Mouse (Mus musculus) midbrain, embryonic 10.5 days (tissue): ENCODE measurements around the gene Abca14. TPM values are rescaled to one million over a fixed set of nuclear protein-coding genes. Genes with fewer than 3 reads are reported as not detected.
A peak's percentile ranks its signal among the peaks of the same experiment; 100 is the strongest.

Experiments
- DNase-seq: peaks from one replicate; pipeline ENCODE4 v3.0.0-alpha.2; 2017; ENCODE audit warnings: low spot score
- H3K27ac ChIP-seq: fragments of 300-500 bp; sonication (generic); replicated peaks from 2 replicates; pipeline ENCODE4 v1.5.1; 2016; ENCODE audit warnings: mild to moderate bottlenecking
- H3K27me3 ChIP-seq: fragments of 300-500 bp; sonication (generic); 2 replicates; pipeline ENCODE4 v1.6.1; 2016; ENCODE audit warnings: low read depth, mild to moderate bottlenecking; ENCODE audit not compliant: poor library complexity, severe bottlenecking
- H3K36me3 ChIP-seq: fragments of 300-500 bp; sonication (generic); 2 replicates; pipeline ENCODE4 v1.6.1; 2016; ENCODE audit warnings: mild to moderate bottlenecking, moderate library complexity
- H3K4me1 ChIP-seq: fragments of 300-500 bp; sonication (generic); 2 replicates; pipeline ENCODE4 v1.6.1; 2016
- H3K4me3 ChIP-seq: fragments of 300-500 bp; sonication (generic); 2 replicates; pipeline ENCODE4 v1.5.1; 2016; ENCODE audit warnings: mild to moderate bottlenecking, moderate library complexity
- H3K9me3 ChIP-seq: fragments of 300-500 bp; sonication (generic); replicated peaks from 2 replicates; pipeline ENCODE4 v1.6.1; 2016; ENCODE audit warnings: mild to moderate bottlenecking
- WGBS: fragments of 180-500 bp; shearing (Covaris S2); methylation state at CpG from one replicate; pipeline ENCODE4 v1.1.7; 2016; 5-methylcytosine and 5-hydroxymethylcytosine counted together
- polyA plus RNA-seq: library from polyadenylated mRNA; unstranded; fragments of >200 nt; fragmentation: Nextera tagmentation; extraction: Ambion mirVana; gene quantifications from 2 replicates; pipeline ENCODE4 v1.2.1, GENCODE M21; 2016

The Abca14 gene
- polyA plus RNA-seq, 1 experiment from 2014 or later, result not detected

- no peaks in the 10 kb centered on the region for H3K36me3 ChIP-seq
- H3K27me3 ChIP-seq, result no peaks in the 10 kb centered on the region
- H3K4me1 ChIP-seq, result no peaks in the 10 kb centered on the region
- H3K4me3 ChIP-seq, result no peak overlapping the region
- 88% methylated on average over 4 of the region's 4 CpGs for WGBS
- H3K9me3 ChIP-seq, result no peaks in the 10 kb centered on the region
- no peak for DNase-seq
- H3K27ac ChIP-seq, result no peak overlapping the region
These were observed 22.1 kb upstream of the Abca14 start for GRCm38 (mm10) chr7:120181401-120182230.

DNA sequence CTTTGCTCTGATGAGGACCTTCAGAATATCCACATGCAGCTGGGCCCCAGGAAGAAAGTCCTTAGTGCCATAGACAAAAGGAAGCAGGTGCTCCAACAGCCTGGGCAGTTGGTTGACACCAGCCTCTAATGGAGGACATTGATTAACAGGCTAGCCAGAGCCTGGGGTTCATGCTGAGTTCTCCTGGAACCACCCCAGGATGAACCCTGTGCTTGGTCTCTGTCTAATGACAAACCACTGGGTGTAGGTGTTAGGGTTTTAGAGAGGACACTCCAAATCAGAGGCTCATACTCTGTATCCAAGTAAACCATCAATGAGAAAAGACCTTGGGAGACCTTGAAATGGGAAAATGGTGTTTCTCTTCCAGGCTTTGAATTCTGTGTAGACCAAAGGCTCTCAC, 20.9 kb upstream of the Abca14 start:
- DNase-seq, result no peak
- Histone ChIP-seq H3K4me1 (no peaks in the 10 kb centered on the region), H3K36me3 (no peaks in the 10 kb centered on the region), H3K4me3 (no peak overlapping the region), H3K27me3 (no peaks in the 10 kb centered on the region), H3K9me3 (no peaks in the 10 kb centered on the region), H3K27ac (no peak overlapping the region)

DNA sequence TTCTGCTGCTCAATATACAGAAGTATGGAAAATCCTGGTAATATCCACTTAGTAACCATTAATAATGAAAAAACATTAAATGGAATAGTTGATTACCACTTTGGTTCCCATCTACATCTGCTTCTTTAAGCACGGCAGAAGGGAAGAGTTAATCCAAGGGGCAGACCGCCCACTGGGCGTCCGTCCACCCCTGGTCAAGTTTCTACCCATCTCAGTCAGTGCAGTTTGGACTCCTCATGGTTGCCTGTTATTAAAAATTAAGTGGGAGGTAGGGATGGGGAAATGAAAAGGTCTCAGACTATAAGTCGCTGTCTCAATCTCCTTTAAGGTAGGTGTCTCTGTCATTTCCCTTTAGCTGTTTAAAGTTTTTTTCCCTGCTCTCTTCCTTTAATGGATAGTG, 14.8 kb upstream of the Abca14 start:
- Histone ChIP-seq H3K4me1 (no peaks in the 10 kb centered on the region), H3K27ac (no peak overlapping the region), H3K9me3 (no peaks in the 10 kb centered on the region), H3K27me3 (no peaks in the 10 kb centered on the region), H3K4me3 (no peak overlapping the region), H3K36me3 (no peaks in the 10 kb centered on the region)
- WGBS, result 92% methylated on average over 5 of the region's 5 CpGs
- no peak for DNase-seq

GRCm38 (mm10) chr7:120189369-120190149, 14.2 kb upstream of the Abca14 start:
- DNase-seq, result no peak
- Histone ChIP-seq H3K27me3 (no peaks in the 10 kb centered on the region), H3K4me1 (no peaks in the 10 kb centered on the region), H3K9me3 (no peaks in the 10 kb centered on the region), H3K27ac (no peak overlapping the region), H3K4me3 (no peak overlapping the region), H3K36me3 (no peaks in the 10 kb centered on the region)
- 89% methylated on average over 8 of the region's 8 CpGs for WGBS

DNA sequence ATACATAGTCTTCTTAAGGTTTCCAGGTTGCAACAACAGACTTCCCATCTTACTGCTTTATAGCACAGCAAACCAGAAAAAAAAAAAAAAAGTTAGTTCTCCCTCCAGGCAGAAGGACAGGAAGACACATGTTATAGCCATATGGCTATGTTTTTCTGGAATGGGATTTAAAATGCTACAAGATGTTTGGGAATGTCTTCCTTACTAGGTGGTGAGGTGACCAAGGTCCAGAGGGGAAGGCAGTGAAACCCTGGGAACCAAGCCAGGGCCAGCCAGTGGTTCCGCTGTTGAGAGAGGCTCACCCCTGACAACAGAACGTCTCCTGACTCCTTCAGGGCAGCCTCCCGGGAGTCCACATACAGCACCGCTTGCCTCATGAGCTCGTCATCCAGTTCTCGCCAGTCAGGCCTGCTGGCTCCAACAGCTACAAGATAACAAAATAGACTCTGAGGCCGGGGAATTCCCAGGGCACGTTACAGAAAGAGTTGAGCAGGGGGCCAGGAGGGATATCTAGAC, 13.6 kb upstream of the Abca14 start:
- 71% methylated on average over 8 of the region's 8 CpGs for WGBS
- Histone ChIP-seq H3K9me3 (no peaks in the 10 kb centered on the region), H3K4me1 (0 out of 2 replicates have a peak, but pooled peaks cover 3% of the 10 kb centered on the region), H3K27me3 (no peaks in the 10 kb centered on the region), H3K27ac (no peak overlapping the region), H3K36me3 (no peaks in the 10 kb centered on the region), H3K4me3 (no peak overlapping the region)
- no peak for DNase-seq

DNA sequence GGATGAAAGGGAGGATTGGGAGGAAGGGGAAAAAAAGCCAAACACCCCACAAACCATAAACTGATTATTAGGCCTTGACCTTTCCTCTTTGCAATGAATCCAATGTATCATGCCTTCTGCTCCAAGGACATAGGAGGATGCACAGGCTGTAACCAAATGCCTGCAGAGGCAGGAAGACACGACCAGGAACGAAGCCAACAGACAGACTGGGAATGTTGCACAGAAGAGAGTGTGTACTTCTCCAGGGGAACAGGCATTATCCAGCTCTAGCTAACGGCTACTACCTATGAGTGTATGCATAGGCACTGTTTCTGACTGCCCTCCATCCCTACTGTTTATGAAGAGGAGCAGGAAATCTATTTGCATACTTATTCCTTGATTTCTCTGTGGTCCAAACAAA, 11.6 kb upstream of the Abca14 start:
- no peaks in the 10 kb centered on the region for H3K27me3 ChIP-seq
- 0 out of 2 replicates have a peak, but pooled peaks cover 5% of the 10 kb centered on the region for H3K4me1 ChIP-seq
- 66% methylated on average over 3 of the region's 3 CpGs for WGBS
- H3K36me3 ChIP-seq, result no peaks in the 10 kb centered on the region
- H3K9me3 ChIP-seq, result no peaks in the 10 kb centered on the region
- no peak for DNase-seq
- no peak overlapping the region for H3K4me3 ChIP-seq
- no peak overlapping the region for H3K27ac ChIP-seq

DNA sequence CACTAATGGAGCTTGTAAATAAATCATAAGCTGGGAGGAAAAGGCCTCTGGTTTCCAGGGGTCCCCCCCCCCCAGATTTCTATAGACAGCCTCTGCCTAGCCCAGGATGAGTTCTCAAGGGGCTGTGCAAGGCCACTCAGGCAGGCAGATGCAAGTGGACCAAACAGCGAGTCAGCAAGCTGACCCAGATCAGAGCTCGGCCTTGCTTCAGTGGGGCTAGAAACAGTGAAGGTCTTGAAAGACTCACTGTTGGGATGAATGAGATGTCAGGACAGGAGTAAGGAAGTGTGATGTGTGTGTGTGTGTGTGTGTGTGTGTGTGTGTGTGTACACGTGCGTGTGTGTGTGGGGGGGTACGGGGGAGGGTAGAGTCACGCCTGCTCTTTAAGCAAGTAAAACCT, 10.9 kb upstream of the Abca14 start:
- Histone ChIP-seq H3K4me1 (0 out of 2 replicates have a peak, but pooled peaks cover 5% of the 10 kb centered on the region), H3K4me3 (no peak overlapping the region), H3K27ac (no peak overlapping the region), H3K9me3 (no peaks in the 10 kb centered on the region), H3K27me3 (no peaks in the 10 kb centered on the region), H3K36me3 (no peaks in the 10 kb centered on the region)
- 84% methylated on average over 6 of the region's 6 CpGs for WGBS
- DNase-seq, result no peak

DNA sequence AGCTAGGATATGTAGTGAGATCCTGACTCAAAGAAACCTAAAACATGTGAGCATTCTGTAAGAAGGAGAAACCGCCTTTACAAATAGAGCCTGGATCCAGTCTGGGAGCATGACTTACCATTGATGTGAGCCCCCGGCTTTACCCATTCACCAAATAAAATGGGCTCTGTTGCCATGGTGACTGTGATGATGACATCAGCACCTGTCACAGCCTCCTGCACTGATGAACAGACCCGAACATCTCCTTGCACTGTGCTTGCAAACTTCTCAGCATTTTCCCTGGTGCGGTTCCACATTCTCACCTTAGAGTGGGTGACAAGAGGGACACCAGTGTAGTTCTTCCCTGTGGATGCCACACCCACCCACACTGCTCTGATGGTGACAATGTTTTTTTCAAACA, 8.6 kb upstream of the Abca14 start:
- Histone ChIP-seq H3K27me3 (peaks cover 11% of the 10 kb centered on the region), H3K4me3 (no peak overlapping the region), H3K9me3 (no peaks in the 10 kb centered on the region), H3K36me3 (no peaks in the 10 kb centered on the region), H3K4me1 (0 out of 2 replicates have a peak, but pooled peaks cover 5% of the 10 kb centered on the region), H3K27ac (no peak overlapping the region)
- peak; percentile 17 for DNase-seq
- 73% methylated on average over 4 of the region's 4 CpGs for WGBS

DNA sequence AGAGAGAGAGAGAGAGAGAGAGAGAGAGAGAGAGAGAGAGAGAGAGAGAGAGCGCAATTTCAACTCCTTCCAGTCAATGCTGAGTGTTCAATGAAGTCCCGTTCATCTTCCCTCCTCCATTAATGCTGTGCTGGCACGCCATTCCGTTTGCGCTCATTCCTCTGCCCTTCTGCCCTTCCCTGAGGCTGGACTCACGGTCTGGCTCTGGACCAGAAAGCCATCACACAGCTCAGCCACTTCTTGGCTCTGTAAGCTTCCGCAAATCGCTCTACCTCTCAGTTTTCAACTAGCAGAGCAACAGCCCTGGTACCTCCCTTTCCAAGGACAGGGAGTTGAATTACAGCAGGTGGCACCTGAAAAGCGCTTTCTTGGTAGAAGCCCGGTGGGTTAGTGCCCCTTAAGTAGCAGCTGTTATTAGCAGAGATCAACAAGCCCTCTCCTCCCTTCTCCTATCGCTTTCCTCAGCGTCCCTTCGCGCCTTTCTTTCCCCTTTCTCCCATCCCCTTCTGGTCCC, 2.5 kb upstream of the Abca14 start:
- no peaks in the 10 kb centered on the region for H3K9me3 ChIP-seq
- no peak overlapping the region; the same call in 1 of the 2 replicates for H3K27ac ChIP-seq
- H3K27me3 ChIP-seq, result peaks cover 42% of the 10 kb centered on the region
- peak; percentile 16 for DNase-seq
- 2% methylated on average over 14 of the region's 14 CpGs for WGBS
- no peaks in the 10 kb centered on the region for H3K36me3 ChIP-seq
- H3K4me1 ChIP-seq, result peaks cover 13% of the 10 kb centered on the region
- peak overlapping the region; percentile 43 for H3K4me3 ChIP-seq

DNA sequence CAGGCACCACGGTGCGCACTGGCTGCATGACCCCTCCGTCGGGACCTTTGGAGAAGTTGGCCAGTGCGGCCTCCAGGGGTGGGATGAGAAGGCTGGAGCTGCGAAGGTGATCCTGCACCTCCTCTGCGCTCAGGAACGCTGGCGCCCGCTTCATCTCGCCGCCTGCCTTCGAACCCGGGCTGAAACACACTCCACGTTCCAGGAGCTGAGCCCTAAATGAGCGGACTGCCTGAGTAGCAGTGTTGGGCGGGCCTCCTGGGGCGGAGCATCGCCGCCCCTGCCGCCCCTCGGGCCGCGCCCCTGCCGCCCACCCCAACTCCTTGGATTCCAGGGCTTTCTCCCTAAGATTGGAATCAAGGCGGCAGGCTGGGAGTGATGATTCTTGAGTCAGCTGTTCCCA, 2.0 kb upstream of the Abca14 start, which contains the start of gene Crym:
Gene Crym, minus strand, starts transcription at position 341 of the 400 bp plus-strand sequence.
- H3K36me3 ChIP-seq, result no peaks in the 10 kb centered on the region
- DNase-seq, result peak; percentile 25
- WGBS, result 4% methylated on average over 26 of the region's 26 CpGs
- peak within 1 kb of the TSS; percentile 43 for H3K4me3 ChIP-seq
- H3K9me3 ChIP-seq, result no peaks in the 10 kb centered on the region
- peaks cover 42% of the 10 kb centered on the region for H3K27me3 ChIP-seq
- peaks cover 13% of the 10 kb centered on the region for H3K4me1 ChIP-seq
- no peak within 1 kb of the TSS; the same call in 1 of the 2 replicates for H3K27ac ChIP-seq

DNA sequence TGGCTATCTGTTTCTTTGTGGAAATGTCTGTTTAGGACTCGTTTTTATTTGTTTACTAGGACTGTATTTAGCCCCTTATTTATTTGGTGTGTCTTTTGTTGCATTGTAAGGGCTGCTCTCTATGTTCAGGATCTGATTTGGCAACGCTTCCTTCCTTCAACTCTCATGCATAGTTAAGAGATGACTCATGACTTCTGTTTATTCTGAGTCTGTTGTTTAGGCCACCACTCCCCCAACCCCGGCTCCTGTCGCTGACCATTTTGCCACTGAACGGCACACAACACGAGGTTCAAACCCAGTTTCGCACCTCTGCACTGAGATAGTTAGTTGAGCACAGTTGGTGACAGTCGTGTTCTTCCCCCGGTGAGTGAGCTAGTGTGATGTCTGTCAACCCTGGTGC, 2.2 kb downstream of the Abca14 start:
- DNase-seq, result no peak
- peaks cover 10% of the 10 kb centered on the region for H3K4me1 ChIP-seq
- WGBS, result 79% methylated on average over 9 of the region's 9 CpGs
- no peaks in the 10 kb centered on the region for H3K36me3 ChIP-seq
- H3K27me3 ChIP-seq, result peaks cover 24% of the 10 kb centered on the region
- no peak overlapping the region for H3K4me3 ChIP-seq
- no peak overlapping the region for H3K27ac ChIP-seq
- H3K9me3 ChIP-seq, result no peaks in the 10 kb centered on the region

GRCm38 (mm10) chr7:120228541-120228940, 24.8 kb downstream of the Abca14 start:
- no peaks in the 10 kb centered on the region for H3K36me3 ChIP-seq
- no peak for DNase-seq
- H3K4me1 ChIP-seq, result no peaks in the 10 kb centered on the region
- H3K27ac ChIP-seq, result no peak overlapping the region
- no peaks in the 10 kb centered on the region for H3K9me3 ChIP-seq
- H3K4me3 ChIP-seq, result no peak overlapping the region
- H3K27me3 ChIP-seq, result no peaks in the 10 kb centered on the region

- H3K36me3 ChIP-seq, result no peaks in the 10 kb centered on the region
- no peaks in the 10 kb centered on the region for H3K27me3 ChIP-seq
- DNase-seq, result no peak
- no peak overlapping the region for H3K4me3 ChIP-seq
- no peak overlapping the region for H3K27ac ChIP-seq
- H3K4me1 ChIP-seq, result no peaks in the 10 kb centered on the region
- H3K9me3 ChIP-seq, result no peaks in the 10 kb centered on the region
These were observed 37.3 kb downstream of the Abca14 start for GRCm38 (mm10) chr7:120241092-120241491.
